Mouse (Mus musculus): ENCODE measurements around the gene Apoc1.

DNA sequence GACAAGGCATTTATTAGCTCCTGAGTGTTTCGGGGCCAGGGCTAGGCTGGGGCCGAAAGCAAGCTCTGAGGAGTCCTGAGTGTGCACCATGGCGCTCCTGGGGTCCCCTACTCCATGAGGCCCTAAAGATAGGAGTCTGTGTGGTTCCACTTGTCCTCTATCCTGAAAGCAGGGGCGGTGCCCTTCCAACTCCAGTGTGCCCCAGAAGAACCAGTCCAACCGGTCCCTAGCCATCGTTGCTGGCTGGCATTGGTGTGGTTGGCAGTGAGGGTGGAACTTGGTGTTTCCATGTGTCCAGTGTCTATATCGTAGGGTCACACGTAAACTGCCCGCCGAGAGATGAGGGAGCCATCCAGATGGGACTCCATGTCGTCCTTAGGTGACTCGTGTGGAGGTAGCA is 31.7 kb upstream of the Apoc1 start:
- TF ChIP-seq CTCF (IDR thresholded peaks at IDR 0.05; ENCODE audit: borderline replicate concordance, insufficient read depth, low read length) (no peak), POLR2A (IDR thresholded peaks at IDR 0.05; ENCODE audit: low read depth, low read length) (no peak)
